Mouse (Mus musculus) right cerebral cortex, adult 18-20 months (tissue): ENCODE measurements at regions not wholly inside any gene's neighbourhood (a gene's known extent, or its start where the extent isn't known, plus 50 kb on each side); places are given as distances from the start of the nearest gene placed in this dataset.
A peak's percentile ranks its signal among the peaks of the same experiment; 100 is the strongest.

Experiments used
- DNase-seq: peaks from one replicate; pipeline ENCODE4 v3.0.0; 2022; ENCODE audit warnings: mixed read lengths

DNA sequence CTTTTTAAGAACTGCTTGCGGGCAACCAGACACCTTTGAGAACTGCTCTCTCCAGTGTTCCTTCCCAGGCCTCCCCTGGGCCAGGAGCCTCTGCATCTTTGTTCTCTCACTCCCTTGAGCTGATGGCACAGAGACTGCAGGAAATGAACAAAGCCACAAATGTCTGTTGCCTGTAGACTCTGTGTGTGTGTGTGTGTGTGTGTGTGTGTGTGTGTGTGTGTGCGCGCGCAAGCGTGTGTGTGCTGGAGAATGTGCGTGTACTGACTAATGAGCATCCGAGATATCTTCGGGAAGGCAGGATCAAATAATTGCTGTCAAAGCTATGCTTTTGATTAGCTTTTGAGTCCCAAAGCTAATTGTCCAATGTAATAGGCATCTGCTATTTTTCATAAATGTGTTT, 254.7 kb upstream of the Sdk2 start:
- DNase-seq = no peak

- no peak for DNase-seq
These were observed 248.4 kb upstream of the Sdk2 start for GRCm38 (mm10) chr11:114315274-114315673.

DNA sequence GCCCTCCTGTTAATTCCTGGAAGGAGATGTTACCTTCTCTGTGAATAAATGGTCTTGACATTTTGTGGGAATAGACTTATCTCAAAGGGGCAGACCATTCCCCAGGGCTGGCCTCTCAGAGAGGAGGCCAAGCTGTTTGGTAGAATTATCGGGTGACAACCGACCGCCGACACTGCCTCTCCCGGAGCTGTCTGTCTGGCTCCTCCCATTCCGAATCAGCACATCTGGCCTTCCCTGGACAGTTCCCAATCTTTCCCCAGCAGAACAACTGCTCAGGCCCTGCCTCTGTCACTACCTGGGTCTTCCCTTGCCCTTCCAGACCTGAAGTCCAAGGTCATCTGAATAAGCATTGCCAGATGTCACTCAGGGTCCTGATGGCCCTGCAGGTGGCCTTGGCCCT, 246.8 kb upstream of the Sdk2 start:
- DNase-seq = no peak

DNA sequence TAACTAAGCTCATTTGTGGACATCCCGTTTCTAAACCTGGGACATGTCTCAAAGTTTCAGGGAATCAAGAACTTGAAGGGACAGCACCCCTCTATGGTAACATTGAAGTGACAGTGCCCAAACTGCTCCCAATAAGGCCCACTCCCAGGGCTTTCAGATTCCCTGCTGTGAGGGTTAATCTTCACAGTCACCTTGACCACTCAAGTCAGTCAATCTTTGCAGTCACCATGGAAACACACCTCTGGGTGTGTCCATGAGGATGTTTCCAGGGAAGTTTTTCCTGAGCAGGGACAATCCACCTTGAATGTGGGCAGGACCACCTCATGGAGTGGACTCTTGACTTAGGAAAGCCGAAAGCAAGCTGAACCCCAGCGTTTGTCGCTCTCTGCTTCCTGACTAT, 244.8 kb upstream of the Sdk2 start:
- DNase-seq = no peak

- DNase-seq = no peak
These were observed 236.9 kb upstream of the Sdk2 start for GRCm38 (mm10) chr11:114303636-114304354.

GRCm38 (mm10) chr11:114300611-114301319, 233.9 kb upstream of the Sdk2 start:
- DNase-seq = no peak

- no peak for DNase-seq
These were observed 230.0 kb upstream of the Sdk2 start for GRCm38 (mm10) chr11:114296816-114297334.

- no peak for DNase-seq
These were observed 227.8 kb upstream of the Sdk2 start for GRCm38 (mm10) chr11:114294511-114295250.

DNA sequence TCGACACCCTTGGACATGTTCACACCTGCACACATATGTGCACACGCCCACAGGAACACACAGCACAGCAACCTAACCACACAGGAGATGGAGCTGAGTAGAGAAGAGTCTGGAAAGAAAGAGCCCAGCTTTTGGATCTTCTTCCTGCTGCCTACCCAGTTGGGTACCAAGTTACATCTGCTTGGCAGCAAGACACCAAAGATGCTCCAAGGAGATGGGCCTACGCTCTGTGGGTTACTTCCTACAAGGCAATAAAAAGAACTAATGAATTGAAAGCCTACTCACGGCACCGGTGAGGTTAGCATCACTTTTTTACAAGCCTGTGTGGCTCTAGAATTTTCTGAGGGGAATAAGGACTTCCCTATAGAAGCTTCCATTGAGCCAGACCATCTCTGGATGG, 224.4 kb upstream of the Sdk2 start:
- peak; percentile 33 for DNase-seq

DNA sequence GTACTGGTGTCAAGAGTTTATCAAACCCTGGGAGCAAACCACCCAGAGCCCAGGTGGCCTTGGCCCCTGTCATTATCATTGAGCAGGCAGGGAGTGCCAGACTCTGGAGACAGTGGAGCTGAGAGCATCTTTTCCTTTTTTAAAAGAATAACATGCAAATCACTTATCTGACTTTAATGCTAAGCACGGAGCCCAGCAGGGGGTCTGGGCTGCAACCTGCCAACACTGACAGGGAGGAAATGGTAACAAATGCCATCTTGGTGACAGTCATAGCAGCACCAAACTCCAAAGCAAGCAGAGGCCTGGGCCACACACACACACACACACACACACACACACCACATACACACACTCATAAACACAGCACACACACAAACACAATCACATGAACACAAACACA, 223.1 kb upstream of the Sdk2 start:
- DNase-seq = no peak

DNA sequence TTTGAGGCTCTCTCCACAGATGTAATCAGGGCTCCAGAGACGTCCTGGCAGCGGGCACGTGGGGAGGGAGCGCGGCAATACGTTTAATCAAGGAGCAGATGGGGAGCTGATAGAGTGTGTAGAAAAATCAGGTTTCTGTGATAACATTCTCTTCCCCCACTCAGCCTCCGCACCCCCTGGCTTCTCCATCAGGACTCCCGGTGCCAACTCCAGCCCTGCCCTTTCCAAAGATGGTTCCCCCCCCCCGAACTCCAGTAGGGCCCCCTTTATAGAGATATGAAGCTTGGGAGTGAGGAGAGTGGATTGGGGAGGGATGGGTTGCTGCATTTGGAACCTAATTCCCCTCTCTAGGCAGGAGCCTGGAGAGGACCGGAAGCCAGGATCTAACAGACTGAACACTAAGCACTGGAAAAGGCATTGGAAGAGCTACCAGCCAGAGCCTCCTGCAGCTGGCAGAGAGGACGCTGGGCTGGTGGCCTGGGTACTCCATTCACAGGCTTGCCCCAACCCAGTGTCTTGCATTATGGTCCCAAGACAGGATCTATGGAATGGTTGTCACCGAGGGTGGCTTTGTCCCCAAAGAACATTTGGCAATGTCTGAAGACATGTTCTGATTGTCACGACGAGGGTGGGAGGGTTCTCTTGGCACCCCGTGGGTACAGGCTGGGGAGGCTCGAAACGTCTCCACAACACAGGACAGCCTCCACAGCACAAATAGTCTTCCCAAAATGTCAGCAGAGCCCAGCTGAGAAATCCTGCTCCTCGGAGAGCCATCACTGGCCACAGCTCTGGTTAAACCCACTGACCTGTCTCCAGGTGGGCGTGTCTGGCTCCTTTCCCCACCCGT, 218.2 kb upstream of the Sdk2 start:
- peak; percentile 67 for DNase-seq

DNA sequence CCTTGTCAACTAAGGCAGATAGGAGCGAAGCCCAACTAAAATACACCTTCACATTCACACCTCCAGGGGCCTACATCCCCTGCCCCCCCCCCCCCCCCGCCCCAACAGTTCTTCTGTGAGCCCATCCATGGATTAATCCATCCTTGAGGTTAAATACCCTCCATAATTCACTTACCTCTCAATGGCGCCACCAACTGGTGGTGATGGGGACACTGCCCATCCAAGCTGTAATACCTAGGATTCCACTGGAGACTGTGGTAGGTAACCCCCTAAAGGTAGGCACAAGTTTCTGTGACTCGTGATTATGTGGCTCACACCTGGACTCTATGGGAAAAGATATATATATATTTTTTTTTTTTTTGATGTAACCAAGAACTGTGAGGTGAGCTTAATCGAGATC, 216.4 kb upstream of the Sdk2 start:
- no peak for DNase-seq

- DNase-seq = no peak
These were observed 215.7 kb upstream of the Sdk2 start for GRCm38 (mm10) chr11:114282566-114282965.

GRCm38 (mm10) chr11:114281846-114282245, 215.0 kb upstream of the Sdk2 start:
- no peak for DNase-seq

- DNase-seq = no peak
These were observed 214.3 kb upstream of the Sdk2 start for GRCm38 (mm10) chr11:114281041-114281695.

- DNase-seq = no peak
These were observed 210.9 kb upstream of the Sdk2 start for GRCm38 (mm10) chr11:114277513-114278304.

- DNase-seq = no peak
These were observed 203.7 kb upstream of the Sdk2 start for GRCm38 (mm10) chr11:114270358-114271072.

DNA sequence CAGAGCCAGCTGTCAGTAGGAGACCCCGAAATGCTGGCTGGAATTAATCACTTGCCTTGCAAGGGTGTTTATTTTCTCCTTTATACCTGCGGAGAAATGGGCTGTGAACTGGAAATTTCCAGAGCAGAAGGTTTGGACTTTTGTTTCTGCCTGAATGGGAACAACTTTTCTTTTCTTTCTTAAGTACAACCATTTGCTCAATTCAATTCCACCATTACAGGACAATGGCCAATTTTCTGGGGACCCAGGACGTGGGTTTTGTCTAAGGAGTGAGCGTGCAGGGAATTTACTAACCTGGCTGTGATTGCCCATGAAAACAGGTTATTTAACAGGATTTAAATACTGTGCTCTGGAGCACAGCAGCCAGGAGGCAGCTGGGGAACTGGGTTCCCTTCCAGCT, 195.1 kb upstream of the Sdk2 start:
- no peak for DNase-seq

- DNase-seq = no peak
These were observed 191.4 kb upstream of the Sdk2 start for GRCm38 (mm10) chr11:114258218-114258617.

DNA sequence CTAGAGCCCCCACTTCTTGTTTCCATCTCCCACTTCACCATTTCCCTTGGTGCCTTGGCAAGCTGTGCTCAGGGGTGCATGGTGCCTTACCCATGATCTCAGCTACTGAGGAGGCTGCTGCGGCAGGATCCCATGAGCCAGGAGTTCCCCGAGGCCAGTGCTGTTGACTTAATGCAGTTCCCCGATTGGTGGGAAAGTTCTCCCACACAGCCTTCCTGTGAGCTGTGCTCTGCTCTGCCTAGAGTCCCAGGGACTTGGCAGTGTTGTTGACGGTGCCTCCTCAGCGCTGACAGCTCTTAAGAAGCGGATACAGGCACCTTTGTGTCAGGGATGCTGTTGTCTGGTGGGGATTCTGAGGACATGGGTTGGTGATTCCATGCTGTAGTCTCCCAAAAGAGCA, 190.9 kb upstream of the Sdk2 start:
- peak; percentile 27 for DNase-seq

- DNase-seq = no peak
These were observed 190.2 kb upstream of the Sdk2 start for GRCm38 (mm10) chr11:114257061-114257460.
